In the genomic region with DNA sequence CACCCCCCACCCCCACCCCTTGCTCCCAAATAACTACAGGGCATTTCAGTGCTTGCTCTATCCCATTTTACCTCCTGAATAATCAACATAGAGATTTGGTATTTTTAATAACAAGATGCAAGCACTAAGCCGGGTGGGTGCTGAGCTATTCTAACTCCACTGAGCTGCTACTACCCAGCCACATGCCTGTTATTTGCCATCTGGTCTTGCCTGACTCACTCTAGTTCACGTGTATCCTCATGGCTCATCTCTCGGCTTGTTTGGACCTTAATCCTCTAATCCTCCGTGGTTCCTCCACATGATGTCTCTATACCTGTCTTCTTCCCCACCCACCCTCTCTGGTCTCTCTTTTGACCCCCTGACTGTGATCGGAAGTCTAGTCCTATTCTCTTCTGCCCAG, we compare ENCODE assay signal across 17 mouse cellular contexts.
DNase-seq lines count a peak whose midpoint lies in the region; TF ChIP-seq lines count a peak whose summit lies in the region.
"Had no signal": no experiment of that assay in that cellular context is flagged by ENCODE, and none has a peak within 500 bp of the region (broad histone marks: within the 10 kb centered on the region; RNA-seq: fewer than 3 reads in every experiment).

No protein-coding gene starts in this region.

- no peak for TF ChIP-seq POLR2A in cerebellum, adult 2 months (IDR thresholded peaks at IDR 0.05; ENCODE audit: borderline replicate concordance, insufficient read depth, low read length)
- TF ChIP-seq POLR2A in lung, adult 2 months (IDR thresholded peaks at IDR 0.05; ENCODE audit: borderline replicate concordance, extremely low read depth, low read depth, low read length): no peak

- no peaks in the 10 kb centered on the region for H3K36me3 ChIP-seq in ES-E14 (ENCODE audit: control insufficient read depth, insufficient read depth, low read length, poor library complexity, severe bottlenecking)
- H3K36me3 ChIP-seq: embryonic facial prominence, embryonic 15.5 days had no signal

- H3K9ac ChIP-seq in ES-E14 (ENCODE audit: insufficient read depth, low read depth, low read length, poor library complexity, severe bottlenecking): no peak overlapping the region
- H3K9ac ChIP-seq: embryonic facial prominence, embryonic 15.5 days had no signal

- no peak for TF ChIP-seq CTCF in gastrocnemius, adult 2 months (IDR thresholded peaks at IDR 0.05)
- TF ChIP-seq CTCF in cerebellum, adult 2 months (IDR thresholded peaks at IDR 0.05; ENCODE audit: borderline replicate concordance, insufficient read depth, low read depth, low read length): no peak
- no peak for TF ChIP-seq CTCF in layer of hippocampus, adult 2 months (conservative IDR thresholded peaks at IDR 0.05)
- no peak for TF ChIP-seq CTCF in lung, adult 2 months (IDR thresholded peaks at IDR 0.05; ENCODE audit: insufficient read depth, low read length)

- peak overlapping the region; percentile 46 for H3K27ac ChIP-seq in gastrocnemius, adult 2 months
- H3K27ac ChIP-seq in ES-E14 (ENCODE audit: insufficient read depth, low read depth, low read length, poor library complexity, severe bottlenecking): peak overlapping the region; percentile 52; the same call in 1 of the 2 replicates
- H3K27ac ChIP-seq in cerebellum, adult 2 months (ENCODE audit: insufficient read depth, low read length): no peak overlapping the region
- H3K27ac ChIP-seq in layer of hippocampus, adult 2 months: peak overlapping the region; percentile 80
- H3K27ac ChIP-seq: embryonic facial prominence, embryonic 15.5 days had no signal

- intact Hi-C loops in gastrocnemius, adult 2 months (cut with DNase I): no loop called here
- intact Hi-C loops in gastrocnemius, postnatal 36 days (cut with DNase I): no loop called here
- intact Hi-C loops in heart, postnatal 10 days (cut with DNase I): no loop called here

- in situ Hi-C loops in ES-E14 (cut with MboI; ENCODE audit: low sequenced_read_pairs in 2 of 2, unreplicated experiment in 2 of 2): no loop called here

- DNase-seq in gastrocnemius, adult 2 months: no peak
- DNase-seq in gastrocnemius, postnatal 36 days: no peak
- no peak for DNase-seq in ES-E14 (ENCODE audit: low read depth, low spot score)
- DNase-seq in cerebellum, adult 2 months: peak; percentile 34 to 67
- DNase-seq in layer of hippocampus, adult 2 months (ENCODE audit: low spot score in 2 of 2): peak; percentile 51 to 75
- DNase-seq in lung, adult 2 months: no peak
- DNase-seq in gastrocnemius, postnatal 25 days: no peak
- DNase-seq in heart, postnatal 10 days: no peak
- DNase-seq: adrenal gland, adult 8-10 months; gastrocnemius, postnatal 10 days; heart, postnatal 4 days; kidney, adult 18-20 months; kidney, postnatal 25 days; liver; lung, adult 18-20 months; thymus, adult 2 months had no signal

- WGBS in cerebellum, adult 2 months: 20% methylated on average over 5 of the region's 5 CpGs
- WGBS in lung, adult 2 months: 81% methylated on average over 5 of the region's 5 CpGs

- no peaks in the 10 kb centered on the region for H3K27me3 ChIP-seq in cerebellum, adult 2 months (ENCODE audit: control insufficient read depth, insufficient read depth, low read length)
- H3K27me3 ChIP-seq: embryonic facial prominence, embryonic 15.5 days had no signal

- H3K9me3 ChIP-seq in ES-E14 (ENCODE audit: control insufficient read depth, insufficient read depth, low read depth, low read length): no peaks in the 10 kb centered on the region
- H3K9me3 ChIP-seq: embryonic facial prominence, embryonic 15.5 days had no signal

- no peak overlapping the region for H3K4me3 ChIP-seq in gastrocnemius, adult 2 months
- H3K4me3 ChIP-seq in ES-E14 (ENCODE audit: insufficient read depth in 1 of 2, low read depth in 1 of 2, low read length in 2 of 2, poor library complexity in 1 of 2, severe bottlenecking in 1 of 2): no peak overlapping the region
- H3K4me3 ChIP-seq in cerebellum, adult 2 months (replicated peaks; ENCODE audit: insufficient read depth, low read depth, low read length): no peak overlapping the region
- no peak overlapping the region for H3K4me3 ChIP-seq in layer of hippocampus, adult 2 months
- H3K4me3 ChIP-seq in lung, adult 2 months (replicated peaks; ENCODE audit: extremely low read depth, low read depth, low read length): no peak overlapping the region
- H3K4me3 ChIP-seq: embryonic facial prominence, embryonic 15.5 days had no signal

- peaks cover 0 to 2% of the 10 kb centered on the region in 2 experiments; a peak in 1 of 4 replicates for H3K4me1 ChIP-seq in ES-E14 (ENCODE audit: control insufficient read depth in 2 of 2, insufficient read depth in 2 of 2, low read length in 2 of 2, poor library complexity in 1 of 2)
- H3K4me1 ChIP-seq in cerebellum, adult 2 months (ENCODE audit: control insufficient read depth, insufficient read depth, low read length): no peaks in the 10 kb centered on the region
- no peaks in the 10 kb centered on the region for H3K4me1 ChIP-seq in lung, adult 2 months (ENCODE audit: control insufficient read depth, insufficient read depth, low read length)
- H3K4me1 ChIP-seq: embryonic facial prominence, embryonic 15.5 days had no signal

TF ChIP-seq in ES-E14, 5 proteins besides CTCF, POLR2A, EP300 and RAD21:
- TF ChIP-seq CHD2 (IDR thresholded peaks at IDR 0.05; ENCODE audit: low read depth, low read length): no peak
- TF ChIP-seq MAFK (IDR thresholded peaks at IDR 0.05; ENCODE audit: insufficient read depth, low read depth, low read length): no peak
- no peak for TF ChIP-seq HCFC1 (IDR thresholded peaks at IDR 0.05; ENCODE audit: borderline replicate concordance, insufficient read depth, low read length)
- no peak for TF ChIP-seq ZC3H11A (IDR thresholded peaks at IDR 0.05; ENCODE audit: borderline replicate concordance, low read depth, low read length)
- TF ChIP-seq ZNF384 (IDR thresholded peaks at IDR 0.05; ENCODE audit: low read depth, low read length): no peak

Comparison
In these comparisons a context has a peak if more than half of its experiments do, and no peak if none do; other contexts are left out.
1. DNase-seq: peak in cerebellum, adult 2 months (2 of 2) and layer of hippocampus, adult 2 months (2 of 2); none in gastrocnemius, adult 2 months (single experiment), gastrocnemius, postnatal 36 days (0 of 2), ES-E14 (single experiment), lung, adult 2 months (single experiment), gastrocnemius, postnatal 25 days (single experiment) and heart, postnatal 10 days (0 of 2).